Mouse (Mus musculus) kidney, postnatal 0 days (tissue): ENCODE measurements around the gene Rps11. TPM values are rescaled to one million over a fixed set of nuclear protein-coding genes. Genes with fewer than 3 reads are reported as not detected.

Source experiments
- ATAC-seq: fragments of 200-750 bp; cut with Nextera tagmentation; replicated peaks from 2 replicates; pipeline ENCODE4 v1.8.0; 2017; ENCODE audit warnings: low read depth, moderate number of reproducible peaks, moderate TSS enrichment, moderate library complexity; ENCODE audit not compliant: low FRiP score
- DNase-seq: peaks from one replicate; pipeline ENCODE4 v3.0.0-alpha.2; 2016; ENCODE audit warnings: low spot score
- H3K27ac ChIP-seq: fragments of 300-500 bp; sonication (generic); 2 replicates; pipeline ENCODE4 v1.5.1; 2014; ENCODE audit warnings: mild to moderate bottlenecking
- H3K27me3 ChIP-seq: fragments of 300-500 bp; sonication (generic); 2 replicates; pipeline ENCODE4 v1.6.1; 2014; ENCODE audit warnings: low read length, mixed read lengths; ENCODE audit not compliant: insufficient read depth
- H3K36me3 ChIP-seq: fragments of 300-500 bp; sonication (generic); 2 replicates; pipeline ENCODE4 v1.6.1; 2014; ENCODE audit warnings: low read length, mixed read lengths; ENCODE audit not compliant: insufficient read depth
- H3K4me1 ChIP-seq: fragments of 300-500 bp; sonication (generic); replicated peaks from 2 replicates; pipeline ENCODE4 v1.6.1; 2014; ENCODE audit warnings: antibody characterized with exemption, low read length, mixed read lengths; ENCODE audit not compliant: insufficient read depth
- H3K4me2 ChIP-seq: fragments of 300-500 bp; sonication (generic); 2 replicates; pipeline ENCODE4 v1.6.1; 2014; ENCODE audit warnings: mild to moderate bottlenecking, low read length, moderate library complexity, mixed read lengths
- H3K4me3 ChIP-seq: fragments of 300-500 bp; sonication (generic); replicated peaks from 2 replicates; pipeline ENCODE4 v1.5.1; 2014; ENCODE audit warnings: low read depth, low read length
- H3K9ac ChIP-seq: fragments of 300-500 bp; sonication (generic); 2 replicates; pipeline ENCODE4 v1.6.1; 2014; ENCODE audit warnings: low read depth, low read length
- H3K9me3 ChIP-seq: fragments of 300-500 bp; sonication (generic); replicated peaks from 2 replicates; pipeline ENCODE4 v1.6.1; 2016; ENCODE audit warnings: low read length, inconsistent platforms, mixed read lengths
- CTCF ChIP-seq: IDR thresholded peaks from 2 replicates; pipeline ENCODE4 v1.5.1; 2016; ENCODE audit warnings: antibody characterized with exemption, low read depth, mild to moderate bottlenecking, moderate library complexity
- WGBS: fragments of 180-500 bp; shearing (Covaris S2); extraction: QIAGEN DNeasy Blood & Tissue Kit; methylation state at CpG from one replicate; pipeline ENCODE4 v1.1.7; 2014; 5-methylcytosine and 5-hydroxymethylcytosine counted together
- polyA plus RNA-seq: library from polyadenylated mRNA; unstranded; fragments of >200 nt; fragmentation: Nextera tagmentation; extraction: Ambion mirVana; gene quantifications from 2 replicates; pipeline ENCODE4 v1.2.1, GENCODE M21; 2015

Rps11 gene
- polyA plus RNA-seq, 1 experiment from 2014 or later = 1,553 TPM

GRCm38 (mm10) chr7:45166950-45167401, 42.7 kb upstream of the Rps11 start:
- H3K9ac ChIP-seq = no peak overlapping the region
- H3K9me3 ChIP-seq = peaks cover 10% of the 10 kb centered on the region
- no peak overlapping the region for H3K27ac ChIP-seq
- H3K27me3 ChIP-seq = peaks cover 54% of the 10 kb centered on the region
- DNase-seq (no peak), ATAC-seq (no peak)
- H3K4me1 ChIP-seq = peaks cover 5% of the 10 kb centered on the region; the same call in 1 of the 2 replicates
- 26% methylated on average over 10 of the region's 10 CpGs for WGBS
- no peak overlapping the region for H3K4me3 ChIP-seq
- no peaks in the 10 kb centered on the region for H3K36me3 ChIP-seq
- H3K4me2 ChIP-seq = no peak overlapping the region
- TF ChIP-seq CTCF = no peak

GRCm38 (mm10) chr7:45165701-45166100, 41.5 kb upstream of the Rps11 start:
- H3K36me3 ChIP-seq = no peaks in the 10 kb centered on the region
- no peak for TF ChIP-seq CTCF
- no peak overlapping the region for H3K4me2 ChIP-seq
- 51% methylated on average over 11 of the region's 11 CpGs for WGBS
- ATAC-seq (no peak), DNase-seq (no peak)
- H3K27ac ChIP-seq = no peak overlapping the region
- H3K4me1 ChIP-seq = peaks cover 5% of the 10 kb centered on the region; the same call in 1 of the 2 replicates
- H3K4me3 ChIP-seq = no peak overlapping the region
- H3K9ac ChIP-seq = no peak overlapping the region
- H3K27me3 ChIP-seq = peaks cover 54% of the 10 kb centered on the region
- H3K9me3 ChIP-seq = peaks cover 10% of the 10 kb centered on the region

- no peak overlapping the region for H3K4me2 ChIP-seq
- no peak for ATAC-seq
- no peak for TF ChIP-seq CTCF
- H3K4me3 ChIP-seq = no peak overlapping the region
- H3K9ac ChIP-seq = no peak overlapping the region
- H3K36me3 ChIP-seq = 0 out of 2 replicates have a peak, but pooled peaks cover 3% of the 10 kb centered on the region
- 64% methylated on average over 5 of the region's 5 CpGs for WGBS
- peaks cover 5% of the 10 kb centered on the region; the same call in 1 of the 2 replicates for H3K4me1 ChIP-seq
- H3K9me3 ChIP-seq = peaks cover 5% of the 10 kb centered on the region
- H3K27me3 ChIP-seq = peaks cover 54% of the 10 kb centered on the region
- no peak for DNase-seq
- no peak overlapping the region for H3K27ac ChIP-seq
These were observed 40.6 kb upstream of the Rps11 start for GRCm38 (mm10) chr7:45164833-45165232.

- H3K9me3 ChIP-seq = no peaks in the 10 kb centered on the region
- H3K4me1 ChIP-seq = peaks cover 5% of the 10 kb centered on the region; the same call in 1 of the 2 replicates
- TF ChIP-seq CTCF = no peak
- 0 out of 2 replicates have a peak, but pooled peaks cover 7% of the 10 kb centered on the region for H3K36me3 ChIP-seq
- H3K27me3 ChIP-seq = peaks cover 45% of the 10 kb centered on the region
- ATAC-seq (no peak), DNase-seq (peak; percentile 46)
- under 1% methylated on average over 38 of the region's 41 CpGs for WGBS
- H3K4me3 ChIP-seq = peak within 1 kb of the TSS; percentile 38
- no peak within 1 kb of the TSS for H3K27ac ChIP-seq
- peak within 1 kb of the TSS; percentile 81 for H3K4me2 ChIP-seq
- H3K9ac ChIP-seq = peak within 1 kb of the TSS; percentile 59
These were observed 39.7 kb upstream of the Rps11 start, which contains the start of gene Slc17a7 for GRCm38 (mm10) chr7:45163735-45164490. TSS of gene Slc17a7 (plus strand) at chr7:45163949.

GRCm38 (mm10) chr7:45162996-45163615, 38.9 kb upstream of the Rps11 start:
- H3K4me3 ChIP-seq = no peak overlapping the region
- H3K9ac ChIP-seq = no peak overlapping the region
- DNase-seq (no peak), ATAC-seq (no peak)
- H3K27me3 ChIP-seq = peaks cover 39% of the 10 kb centered on the region
- 72% methylated on average over 9 of the region's 9 CpGs for WGBS
- H3K4me2 ChIP-seq = peak overlapping the region; percentile 81; the same call in 1 of the 2 replicates
- H3K4me1 ChIP-seq = peaks cover 5% of the 10 kb centered on the region; the same call in 1 of the 2 replicates
- TF ChIP-seq CTCF = no peak
- H3K27ac ChIP-seq = no peak overlapping the region
- H3K9me3 ChIP-seq = no peaks in the 10 kb centered on the region
- H3K36me3 ChIP-seq = 0 out of 2 replicates have a peak, but pooled peaks cover 13% of the 10 kb centered on the region

- 25% methylated on average over 6 of the region's 6 CpGs for WGBS
These were observed 38.3 kb upstream of the Rps11 start for GRCm38 (mm10) chr7:45162551-45162950.

More at GRCm38 (mm10) chr7:45162551-45162950, 38.3 kb upstream of the Rps11 start:
- ATAC-seq (no peak), DNase-seq (no peak)
- Histone ChIP-seq H3K4me2 (peak overlapping the region; percentile 73), H3K27me3 (peaks cover 34% of the 10 kb centered on the region), H3K4me3 (peak overlapping the region; percentile 29; the same call in 1 of the 2 replicates), H3K36me3 (0 out of 2 replicates have a peak, but pooled peaks cover 13% of the 10 kb centered on the region), H3K9me3 (no peaks in the 10 kb centered on the region), H3K9ac (peak overlapping the region; percentile 23; the same call in 1 of the 2 replicates), H3K27ac (no peak overlapping the region), H3K4me1 (peaks cover 5% of the 10 kb centered on the region; the same call in 1 of the 2 replicates)
- no peak; the same call in 1 of the 2 replicates for TF ChIP-seq CTCF
